ENCODE assay signal across 26 mouse cellular contexts in genomic region chr19:5625311-5625710, GRCm38 (mm10). TPM values are rescaled to one million over a fixed set of nuclear protein-coding genes. Genes with fewer than 3 reads are reported as not detected.
A peak's percentile ranks its signal among the peaks of the same experiment; 100 is the strongest.
DNase-seq lines count a peak whose midpoint lies in the region; ATAC-seq lines count a peak whose summit lies in the region.
"Had no signal": no experiment of that assay in that cellular context is flagged by ENCODE, and none has a peak within 500 bp of the region (broad histone marks: within the 10 kb centered on the region; RNA-seq: fewer than 3 reads in every experiment).

No protein-coding gene starts in this region.

- H3K9me3 ChIP-seq in heart, embryonic 11.5 days (replicated peaks; ENCODE audit: control insufficient read depth, low read length) = no peaks in the 10 kb centered on the region
- H3K9me3 ChIP-seq in forebrain, embryonic 10.5 days = no peaks in the 10 kb centered on the region
- H3K9me3 ChIP-seq: embryonic facial prominence, embryonic 13.5 days; embryonic facial prominence, embryonic 15.5 days; forebrain, embryonic 13.5 days; forebrain, embryonic 15.5 days; G1E had no signal

- no peak overlapping the region for H3K4me2 ChIP-seq in heart, embryonic 11.5 days
- H3K4me2 ChIP-seq: embryonic facial prominence, embryonic 13.5 days; embryonic facial prominence, embryonic 15.5 days; forebrain, embryonic 13.5 days; forebrain, embryonic 15.5 days had no signal

- no peak overlapping the region for H3K27ac ChIP-seq in heart, embryonic 11.5 days (ENCODE audit: low read depth, low read length)
- no peak overlapping the region for H3K27ac ChIP-seq in forebrain, embryonic 10.5 days
- H3K27ac ChIP-seq: embryonic facial prominence, embryonic 13.5 days; embryonic facial prominence, embryonic 15.5 days; forebrain, embryonic 13.5 days; forebrain, embryonic 15.5 days had no signal

- no peak overlapping the region for H3K9ac ChIP-seq in heart, embryonic 11.5 days (ENCODE audit: low read depth, low read length)
- H3K9ac ChIP-seq: embryonic facial prominence, embryonic 13.5 days; embryonic facial prominence, embryonic 15.5 days; forebrain, embryonic 13.5 days; forebrain, embryonic 15.5 days; forebrain, postnatal 0 days had no signal

- no peaks in the 10 kb centered on the region for H3K27me3 ChIP-seq in heart, embryonic 11.5 days (ENCODE audit: control insufficient read depth, insufficient read depth, low read length)
- H3K27me3 ChIP-seq in forebrain, embryonic 10.5 days (ENCODE audit: poor library complexity, severe bottlenecking) = no peaks in the 10 kb centered on the region
- H3K27me3 ChIP-seq: CH12.LX; embryonic facial prominence, embryonic 13.5 days; embryonic facial prominence, embryonic 15.5 days; forebrain, embryonic 13.5 days had no signal

- no peak overlapping the region for H3K4me3 ChIP-seq in heart, embryonic 11.5 days (ENCODE audit: low read depth, low read length)
- no peak overlapping the region for H3K4me3 ChIP-seq in forebrain, embryonic 10.5 days
- H3K4me3 ChIP-seq: embryonic facial prominence, embryonic 13.5 days; embryonic facial prominence, embryonic 15.5 days; erythroblast, embryonic 14.5 days; forebrain, embryonic 13.5 days; forebrain, embryonic 15.5 days had no signal

- H3K4me1 ChIP-seq in heart, embryonic 11.5 days (ENCODE audit: control insufficient read depth, insufficient read depth, low read length) = no peaks in the 10 kb centered on the region
- no peaks in the 10 kb centered on the region for H3K4me1 ChIP-seq in forebrain, embryonic 10.5 days
- H3K4me1 ChIP-seq: embryonic facial prominence, embryonic 13.5 days; embryonic facial prominence, embryonic 15.5 days; forebrain, embryonic 13.5 days; forebrain, embryonic 15.5 days had no signal

- WGBS in heart, embryonic 11.5 days (ENCODE audit: insufficient replicate concordance) = 80% methylated on average over 8 of the region's 8 CpGs
- 91% methylated on average over 8 of the region's 8 CpGs for WGBS in forebrain, embryonic 10.5 days

- ATAC-seq in heart, embryonic 11.5 days (replicated peaks; ENCODE audit: insufficient number of reproducible peaks, low FRiP score, low TSS enrichment) = no peak
- peak; percentile 29; the same call in 1 of the 2 replicates for ATAC-seq in megakaryocyte progenitor cell, adult 5-6 weeks (replicated peaks; ENCODE audit: poor library complexity)
- ATAC-seq: activated CD4-positive, CD25-positive, alpha-beta regulatory T cell, adult 4 months; CD4-positive, CD25-positive, alpha-beta regulatory T cell, adult 4 months; forebrain, embryonic 13.5 days; forebrain, embryonic 15.5 days; forebrain, postnatal 0 days; Patski had no signal

- peak; percentile 86 for DNase-seq in heart, adult 11 months
- DNase-seq in forebrain, embryonic 10.5 days (ENCODE audit: extremely low spot score, low spot score) = no peak
- no peak for DNase-seq in cerebellum, adult 18-20 months
- DNase-seq: adrenal gland, adult 8-10 months; adrenal gland, postnatal 14 days; adrenal gland, postnatal 36 days; B cell, adult 2 months; cerebellum, adult 11-12 months; cerebellum, adult 8-10 months; cerebellum, adult 9-11 months; cerebellum, postnatal 14 days; cerebellum, postnatal 36 days; embryo, embryonic 11 days; forebrain, postnatal 0 days had no signal

- H3K36me3 ChIP-seq in heart, embryonic 11.5 days (ENCODE audit: control insufficient read depth, insufficient read depth, low read length) = no peaks in the 10 kb centered on the region
- H3K36me3 ChIP-seq in forebrain, embryonic 10.5 days (replicated peaks) = no peaks in the 10 kb centered on the region
- H3K36me3 ChIP-seq: embryonic facial prominence, embryonic 13.5 days; embryonic facial prominence, embryonic 15.5 days; forebrain, embryonic 15.5 days; G1E had no signal

RNA-seq across cellular contexts. Expression of gene Rela, which starts 12.0 kb away (rescaled TPM):
- polyA plus RNA-seq in heart, embryonic 11.5 days (2014; fragmentation: Nextera tagmentation; extraction: Ambion mirVana) = 35.7 and 36.2 TPM in 2 replicates
- total RNA-seq in megakaryocyte progenitor cell, adult 5-6 weeks (2015) = 37.2 and 40.0 TPM in 2 replicates
- total RNA-seq in megakaryocyte progenitor cell, adult 5-6 weeks (2017) = 36.4 and 43.2 TPM in 2 replicates
- 30.3 and 31.2 TPM in 2 replicates for polyA plus RNA-seq in forebrain, embryonic 10.5 days (2016; fragmentation: Nextera tagmentation; extraction: Ambion mirVana)

RNA-seq across cellular contexts. Expression of gene Kat5, which starts 15.3 kb away (rescaled TPM):
- polyA plus RNA-seq in heart, embryonic 11.5 days (2014; fragmentation: Nextera tagmentation; extraction: Ambion mirVana) = 20.9 and 23.4 TPM in 2 replicates
- total RNA-seq in megakaryocyte progenitor cell, adult 5-6 weeks (2015) = 35.1 and 40.2 TPM in 2 replicates
- total RNA-seq in megakaryocyte progenitor cell, adult 5-6 weeks (2017) = 51.8 and 60.1 TPM in 2 replicates
- 64.9 and 67.9 TPM in 2 replicates for polyA plus RNA-seq in forebrain, embryonic 10.5 days (2016; fragmentation: Nextera tagmentation; extraction: Ambion mirVana)

RNA-seq across cellular contexts. Expression of gene Rnaseh2c, which starts 23.6 kb away (rescaled TPM):
- 97.1 and 106 TPM in 2 replicates for polyA plus RNA-seq in heart, embryonic 11.5 days (2014; fragmentation: Nextera tagmentation; extraction: Ambion mirVana)
- 80.3 and 150 TPM in 2 replicates for total RNA-seq in megakaryocyte progenitor cell, adult 5-6 weeks (2015)
- 83.2 and 112 TPM in 2 replicates for total RNA-seq in megakaryocyte progenitor cell, adult 5-6 weeks (2017)
- 187 and 200 TPM in 2 replicates for polyA plus RNA-seq in forebrain, embryonic 10.5 days (2016; fragmentation: Nextera tagmentation; extraction: Ambion mirVana)

RNA-seq across cellular contexts. Expression of gene Sipa1, which starts 38.2 kb away (rescaled TPM):
- 15.8 and 18.8 TPM in 2 replicates for polyA plus RNA-seq in heart, embryonic 11.5 days (2014; fragmentation: Nextera tagmentation; extraction: Ambion mirVana)
- total RNA-seq in megakaryocyte progenitor cell, adult 5-6 weeks (2015) = 16.4 and 24.2 TPM in 2 replicates
- 19.2 and 24.0 TPM in 2 replicates for total RNA-seq in megakaryocyte progenitor cell, adult 5-6 weeks (2017)
- 20.9 and 21.1 TPM in 2 replicates for polyA plus RNA-seq in forebrain, embryonic 10.5 days (2016; fragmentation: Nextera tagmentation; extraction: Ambion mirVana)

RNA-seq across cellular contexts. Expression of gene Ap5b1, which starts 57.5 kb away (rescaled TPM):
- polyA plus RNA-seq in heart, embryonic 11.5 days (2014; fragmentation: Nextera tagmentation; extraction: Ambion mirVana) = 1.8 and 2.3 TPM in 2 replicates
- total RNA-seq in megakaryocyte progenitor cell, adult 5-6 weeks (2015) = 8.9 and 10.5 TPM in 2 replicates
- total RNA-seq in megakaryocyte progenitor cell, adult 5-6 weeks (2017) = 7.4 and 9.6 TPM in 2 replicates
- polyA plus RNA-seq in forebrain, embryonic 10.5 days (2016; fragmentation: Nextera tagmentation; extraction: Ambion mirVana) = 2.0 TPM in 2 replicates
